Mouse (Mus musculus): ENCODE measurements around the gene Tacr3.

DNA sequence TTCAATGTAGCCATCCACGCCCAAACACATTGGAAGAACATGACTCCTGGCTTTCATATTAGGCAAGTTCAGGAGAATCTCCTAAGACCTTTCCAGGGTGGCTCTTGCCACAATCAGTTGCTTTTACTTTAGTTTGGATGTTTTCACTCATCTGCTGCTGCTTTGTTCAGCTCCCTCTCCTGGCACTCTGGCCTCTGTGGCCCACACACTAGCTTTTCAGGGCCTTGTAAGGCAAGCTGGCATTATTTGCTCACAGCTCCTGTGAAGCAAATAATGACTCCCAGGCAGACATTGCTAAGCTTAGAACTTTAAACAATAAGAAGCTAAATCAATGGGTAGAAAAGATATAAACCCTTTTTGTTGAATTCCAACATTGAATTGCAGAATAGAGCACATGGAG, 105.9 kb downstream of the Tacr3 start:
- TF ChIP-seq CTCF (IDR thresholded peaks at IDR 0.05; ENCODE audit: low read depth, low read length) = no peak
- TF ChIP-seq GATA1 (IDR thresholded peaks at IDR 0.05; ENCODE audit: borderline replicate concordance, low read length) = no peak
